Mouse (Mus musculus) cerebellum, adult 9-11 months (tissue): ENCODE results near the gene Creb3l4.

Source experiments
- DNase-seq: peaks from one replicate; pipeline ENCODE4 v3.0.0; 2022

The Creb3l4 gene

GRCm38 (mm10) chr3:90231507-90232333, 11.6 kb downstream of the Creb3l4 start, which contains the start of gene Jtb:
Gene Jtb (plus strand): TSS chr3:90231597.
- peak; percentile 94 for DNase-seq

DNA sequence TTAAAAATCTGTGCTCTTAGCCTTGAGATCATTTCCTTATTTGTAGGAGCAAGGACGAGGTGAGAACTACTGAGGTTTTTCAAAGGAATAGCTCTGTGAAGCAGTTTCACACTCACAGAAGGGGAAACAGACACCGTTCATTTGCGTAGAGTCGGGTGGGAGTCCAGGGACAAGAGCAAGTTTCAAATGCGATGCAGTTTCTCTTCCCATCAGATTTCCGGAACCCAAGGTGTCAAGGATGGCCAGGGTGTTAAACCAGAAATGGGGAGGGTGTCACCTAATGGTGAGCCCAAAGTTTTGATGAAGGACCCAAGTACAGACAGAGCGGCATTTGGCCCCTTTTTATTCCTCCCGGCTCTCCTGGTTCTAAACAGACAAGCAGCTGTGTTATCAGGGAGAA, 12.2 kb downstream of the Creb3l4 start:
- DNase-seq = no peak

DNA sequence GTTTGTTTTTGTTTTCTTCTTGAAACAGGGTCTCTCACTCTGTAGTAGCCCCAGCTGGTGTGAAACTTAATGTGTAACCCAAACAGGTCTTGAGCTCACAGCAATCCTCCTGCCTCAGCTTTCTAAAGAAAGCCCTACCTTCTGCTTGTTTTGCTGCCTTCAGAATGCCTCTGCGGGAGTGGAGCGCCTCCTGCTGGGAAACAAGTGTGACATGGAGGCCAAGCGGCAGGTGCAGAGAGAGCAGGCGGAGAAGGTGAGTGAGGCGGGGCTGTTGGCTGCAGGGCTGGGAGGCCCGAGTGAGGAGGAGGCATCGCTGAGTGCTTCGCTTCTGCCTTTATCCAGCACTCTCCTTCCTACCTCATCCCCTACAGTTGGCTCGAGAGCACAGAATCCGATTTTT, 19.0 kb downstream of the Creb3l4 start:
- DNase-seq = no peak

- no peak for DNase-seq
Measured at GRCm38 (mm10) chr3:90222941-90223340, 20.4 kb downstream of the Creb3l4 start.

DNA sequence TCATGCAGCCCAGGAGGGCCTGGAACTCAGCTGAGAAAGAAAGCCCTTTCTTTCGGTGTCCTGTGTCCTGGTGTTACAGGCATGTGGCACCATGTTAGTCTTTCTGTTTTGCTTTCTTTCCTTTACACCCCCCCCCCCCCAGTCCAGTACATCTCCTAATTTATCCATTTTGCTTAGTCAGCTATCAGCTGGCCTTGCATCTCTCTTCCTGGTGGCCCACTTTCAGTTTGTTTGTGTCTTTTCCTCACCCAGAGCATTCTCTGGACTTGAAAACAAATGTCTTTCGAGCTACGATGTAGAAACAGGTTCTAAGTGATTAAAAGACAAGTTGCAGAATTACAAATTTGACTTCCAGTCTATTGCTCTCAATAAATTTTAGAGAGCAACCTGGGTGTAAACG, 20.9 kb downstream of the Creb3l4 start:
- DNase-seq = no peak

- DNase-seq = no peak
Measured at GRCm38 (mm10) chr3:90221123-90221522, 22.2 kb downstream of the Creb3l4 start.

GRCm38 (mm10) chr3:90220531-90220951, 22.8 kb downstream of the Creb3l4 start:
- DNase-seq = peak; percentile 56

DNA sequence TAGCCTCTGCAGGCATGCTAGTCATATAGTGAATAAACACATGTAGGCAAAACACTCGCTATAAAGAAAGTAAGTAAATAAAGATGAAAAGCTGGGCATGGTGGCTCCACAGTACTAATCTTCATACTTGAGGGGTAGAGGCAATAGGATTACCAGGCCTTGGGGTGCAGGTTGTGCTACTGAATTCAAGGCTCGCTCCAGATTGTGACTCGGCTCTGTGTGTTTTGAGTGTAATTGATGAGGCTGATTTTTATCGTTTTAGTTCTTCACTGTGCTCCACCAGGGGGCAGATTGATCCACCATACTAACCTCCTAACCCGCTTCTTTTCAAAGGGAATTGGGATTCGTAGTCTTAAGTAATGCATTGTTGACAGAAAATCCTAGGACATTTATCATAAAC, 23.2 kb downstream of the Creb3l4 start:
- DNase-seq = peak; percentile 57

- no peak for DNase-seq
Measured at GRCm38 (mm10) chr3:90215825-90216380, 27.4 kb downstream of the Creb3l4 start.

DNA sequence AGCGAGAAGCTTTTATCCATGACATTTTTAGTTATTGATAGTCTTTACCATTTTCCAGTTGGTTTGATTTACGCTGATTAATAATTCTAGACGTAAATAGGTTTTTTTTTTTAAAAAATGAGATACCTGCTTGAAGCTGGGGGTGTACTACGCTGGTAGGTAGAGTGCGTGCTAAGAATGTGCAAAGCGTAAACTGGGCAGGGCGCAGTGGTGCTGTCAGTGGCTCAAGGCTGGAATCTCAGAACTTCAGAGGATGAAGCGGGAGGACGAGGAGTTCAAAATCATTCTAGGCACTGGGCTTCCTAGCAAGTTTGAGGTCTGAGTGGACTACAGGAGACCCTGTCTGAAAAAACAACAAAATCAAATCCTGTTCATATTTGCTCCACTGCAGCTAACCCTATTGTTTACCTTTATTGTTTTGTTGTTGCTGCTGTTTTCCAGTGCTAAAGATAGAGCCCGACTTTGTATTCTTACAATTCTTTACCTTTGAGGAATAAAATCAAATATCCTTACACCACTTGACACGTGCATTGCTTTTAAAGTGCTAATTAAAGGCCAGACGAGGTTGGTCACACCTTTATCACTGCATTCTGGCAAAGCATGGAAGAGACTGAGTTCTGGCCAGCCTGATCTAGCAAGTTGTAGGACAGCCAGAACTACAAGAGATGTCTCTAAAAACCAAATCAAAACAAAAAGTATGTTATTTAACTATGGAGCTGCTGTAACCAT, 29.2 kb downstream of the Creb3l4 start:
- DNase-seq = peak; percentile 48

DNA sequence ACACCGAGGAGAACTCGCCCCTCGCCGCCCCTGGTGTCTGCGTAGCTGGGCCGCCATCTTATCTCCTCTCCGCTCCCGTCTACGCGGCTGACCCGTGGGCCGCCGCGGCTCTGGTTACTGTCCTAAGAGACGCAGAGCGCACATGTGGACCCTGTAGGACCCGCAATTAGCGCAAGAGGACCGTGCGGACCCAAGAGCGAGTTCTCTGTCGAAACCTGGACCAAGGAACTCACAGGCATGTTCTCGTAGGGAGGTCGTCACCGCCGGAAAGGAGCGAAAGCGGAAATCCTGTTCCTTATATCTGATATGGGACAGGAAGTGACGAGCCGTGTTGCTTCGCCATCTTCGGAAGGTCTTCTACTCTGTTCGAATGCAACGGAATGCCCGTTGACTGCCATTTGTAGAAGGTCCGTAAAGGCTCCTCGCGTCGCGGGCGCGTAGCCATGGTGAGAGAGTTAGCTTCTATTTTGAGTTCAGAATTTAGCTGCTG, 29.9 kb downstream of the Creb3l4 start, which contains the start of the genes Rps27 and Rab13:
Gene Rps27, minus strand, starts transcription at position 275 of the 490 bp plus-strand sequence.
Gene Rab13, plus strand, starts transcription at position 319 of the 490 bp plus-strand sequence.
- DNase-seq = peak; percentile 91

DNA sequence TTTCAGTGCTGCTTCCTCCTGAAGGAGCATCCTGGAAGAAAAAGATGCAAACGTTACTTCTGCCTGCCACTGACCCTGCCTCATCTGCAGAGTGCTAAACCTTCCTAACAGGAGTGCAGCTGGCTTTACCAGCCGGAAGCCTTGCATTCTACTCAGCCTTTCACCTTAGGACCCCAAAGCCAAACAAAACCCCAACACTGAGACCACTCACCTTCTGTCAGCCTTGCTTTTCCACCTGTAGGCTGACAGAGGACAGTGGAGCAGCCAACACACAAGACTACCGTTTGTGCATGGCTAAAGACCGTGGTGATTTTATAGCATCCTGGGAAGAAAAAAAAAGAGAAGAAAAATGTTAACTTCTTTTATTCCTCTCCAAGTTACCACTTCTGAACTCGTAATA, 30.6 kb downstream of the Creb3l4 start:
- no peak for DNase-seq

DNA sequence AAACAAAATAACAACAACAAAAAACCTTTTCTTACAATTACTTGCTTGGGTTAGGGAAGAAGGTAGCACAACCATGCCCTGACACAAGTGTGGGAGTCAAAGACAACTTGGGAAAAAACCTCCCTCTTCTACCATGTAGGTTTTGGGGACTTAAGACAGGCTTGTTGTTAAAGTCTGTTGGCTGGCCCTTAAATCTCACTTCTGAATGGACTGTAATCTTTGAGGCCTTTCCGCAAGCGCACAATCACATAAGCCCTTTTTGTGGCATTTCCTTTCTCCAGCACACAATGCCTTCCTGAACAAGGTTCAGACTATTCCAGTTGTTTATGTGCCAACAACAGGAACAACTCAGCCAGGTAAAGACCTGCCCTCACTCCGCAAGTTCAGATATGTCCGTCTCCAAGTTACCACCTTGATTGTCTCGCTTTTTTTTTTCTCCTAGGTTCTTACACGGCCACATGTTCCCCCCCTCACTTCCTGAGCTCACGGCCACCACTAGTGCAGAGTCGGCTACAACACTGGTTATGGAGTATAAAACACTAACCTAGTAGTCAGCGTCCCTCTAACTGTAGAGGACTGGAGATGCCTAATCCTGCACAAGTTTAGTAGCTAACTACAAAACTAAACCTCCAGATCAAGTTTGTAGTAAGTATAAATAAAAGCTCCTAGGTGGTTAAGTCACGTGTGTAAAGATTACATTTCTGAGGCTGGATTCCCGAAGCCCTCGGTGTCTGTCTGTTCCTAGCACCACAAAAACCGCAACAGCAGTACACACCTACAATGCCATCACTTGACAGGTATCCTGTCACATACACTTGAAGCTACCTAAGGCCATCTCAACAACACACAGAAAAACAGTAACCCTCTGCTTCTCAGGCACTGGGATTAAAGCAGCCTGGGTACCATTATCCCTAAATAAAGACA, 31.6 kb downstream of the Creb3l4 start:
- no peak for DNase-seq

- DNase-seq = no peak
Measured at GRCm38 (mm10) chr3:90209908-90210566, 33.3 kb downstream of the Creb3l4 start.

DNA sequence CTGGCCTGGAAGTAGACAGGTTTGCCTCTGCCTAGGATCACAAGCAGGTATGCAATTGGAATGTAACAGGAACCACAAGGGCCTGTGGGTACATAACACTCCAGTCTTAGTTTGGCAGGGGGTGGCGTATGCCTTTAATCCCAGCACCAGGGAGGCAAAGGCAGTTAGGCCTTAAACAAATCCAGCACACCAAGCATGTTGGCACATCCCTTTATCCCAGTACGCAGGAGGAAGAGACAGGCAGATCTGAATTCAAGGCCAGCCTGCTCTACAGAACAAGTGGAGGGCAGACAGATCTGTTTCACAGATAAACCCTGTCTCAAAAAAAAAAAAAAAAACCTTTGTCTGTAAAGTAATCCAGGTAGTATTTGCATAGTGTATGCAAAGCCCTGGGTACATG, 34.6 kb downstream of the Creb3l4 start:
- DNase-seq = no peak

GRCm38 (mm10) chr3:90204582-90204981, 38.7 kb downstream of the Creb3l4 start:
- no peak for DNase-seq

- no peak for DNase-seq
Measured at GRCm38 (mm10) chr3:90203619-90204018, 39.7 kb downstream of the Creb3l4 start.

GRCm38 (mm10) chr3:90202884-90203283, 40.4 kb downstream of the Creb3l4 start:
- no peak for DNase-seq

DNA sequence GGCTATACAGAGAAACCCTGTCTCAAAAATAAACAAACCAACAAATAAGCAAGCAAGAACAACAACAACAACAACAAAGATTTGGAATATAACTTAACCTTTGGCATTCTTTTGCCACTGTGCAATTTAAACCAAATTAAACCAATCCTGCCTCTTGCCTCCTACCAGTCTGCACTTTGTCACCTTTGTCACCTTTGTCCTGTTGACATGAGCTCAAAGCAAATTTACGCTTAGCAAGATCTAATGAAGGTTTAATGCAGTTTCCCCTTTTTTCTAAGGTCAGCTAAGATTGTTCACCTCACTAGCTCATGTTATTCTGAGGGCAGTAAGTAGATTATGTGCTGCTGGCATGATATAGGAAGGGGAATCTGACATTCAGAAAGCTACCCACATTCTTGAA, 45.8 kb downstream of the Creb3l4 start:
- no peak for DNase-seq

- no peak for DNase-seq
Measured at GRCm38 (mm10) chr3:90195644-90196043, 47.7 kb downstream of the Creb3l4 start.

GRCm38 (mm10) chr3:90194759-90195158, 48.6 kb downstream of the Creb3l4 start:
- DNase-seq = no peak
